Mouse (Mus musculus) kidney, postnatal 0 days (tissue): ENCODE data around the gene Esrrg. TPM values are rescaled to one million over a fixed set of nuclear protein-coding genes. Genes with fewer than 3 reads are reported as not detected.

ENCODE experiments used
- ATAC-seq: fragments of 200-750 bp; cut with Nextera tagmentation; replicated peaks from 2 replicates; pipeline ENCODE4 v1.8.0; 2017; ENCODE audit warnings: low read depth, moderate number of reproducible peaks, moderate TSS enrichment, moderate library complexity; ENCODE audit not compliant: low FRiP score
- DNase-seq: peaks from one replicate; pipeline ENCODE4 v3.0.0-alpha.2; 2016; ENCODE audit warnings: low spot score
- H3K27ac ChIP-seq: fragments of 300-500 bp; sonication (generic); 2 replicates; pipeline ENCODE4 v1.5.1; 2014; ENCODE audit warnings: mild to moderate bottlenecking
- H3K27me3 ChIP-seq: fragments of 300-500 bp; sonication (generic); 2 replicates; pipeline ENCODE4 v1.6.1; 2014; ENCODE audit warnings: low read length, mixed read lengths; ENCODE audit not compliant: insufficient read depth
- H3K36me3 ChIP-seq: fragments of 300-500 bp; sonication (generic); 2 replicates; pipeline ENCODE4 v1.6.1; 2014; ENCODE audit warnings: low read length, mixed read lengths; ENCODE audit not compliant: insufficient read depth
- H3K4me1 ChIP-seq: fragments of 300-500 bp; sonication (generic); replicated peaks from 2 replicates; pipeline ENCODE4 v1.6.1; 2014; ENCODE audit warnings: antibody characterized with exemption, low read length, mixed read lengths; ENCODE audit not compliant: insufficient read depth
- H3K4me2 ChIP-seq: fragments of 300-500 bp; sonication (generic); 2 replicates; pipeline ENCODE4 v1.6.1; 2014; ENCODE audit warnings: mild to moderate bottlenecking, low read length, moderate library complexity, mixed read lengths
- H3K4me3 ChIP-seq: fragments of 300-500 bp; sonication (generic); replicated peaks from 2 replicates; pipeline ENCODE4 v1.5.1; 2014; ENCODE audit warnings: low read depth, low read length
- H3K9ac ChIP-seq: fragments of 300-500 bp; sonication (generic); 2 replicates; pipeline ENCODE4 v1.6.1; 2014; ENCODE audit warnings: low read depth, low read length
- H3K9me3 ChIP-seq: fragments of 300-500 bp; sonication (generic); replicated peaks from 2 replicates; pipeline ENCODE4 v1.6.1; 2016; ENCODE audit warnings: low read length, inconsistent platforms, mixed read lengths
- CTCF ChIP-seq: IDR thresholded peaks from 2 replicates; pipeline ENCODE4 v1.5.1; 2016; ENCODE audit warnings: antibody characterized with exemption, low read depth, mild to moderate bottlenecking, moderate library complexity
- WGBS: fragments of 180-500 bp; shearing (Covaris S2); extraction: QIAGEN DNeasy Blood & Tissue Kit; methylation state at CpG from one replicate; pipeline ENCODE4 v1.1.7; 2014; 5-methylcytosine and 5-hydroxymethylcytosine counted together
- polyA plus RNA-seq: library from polyadenylated mRNA; unstranded; fragments of >200 nt; fragmentation: Nextera tagmentation; extraction: Ambion mirVana; gene quantifications from 2 replicates; pipeline ENCODE4 v1.2.1, GENCODE M21; 2015

Esrrg gene
- polyA plus RNA-seq, 1 experiment from 2014 or later, result 26.0 TPM

GRCm38 (mm10) chr1:187803997-187804396 lies 195.4 kb downstream of the Esrrg start:
- 20% methylated on average over 5 of the region's 5 CpGs for WGBS
- no peaks in the 10 kb centered on the region for H3K9me3 ChIP-seq

GRCm38 (mm10) chr1:187805001-187805400 lies 196.4 kb downstream of the Esrrg start:
- Histone ChIP-seq H3K27me3 (no peaks in the 10 kb centered on the region), H3K27ac (no peak overlapping the region), H3K9ac (no peak overlapping the region), H3K4me3 (no peak overlapping the region), H3K4me2 (no peak overlapping the region), H3K9me3 (no peaks in the 10 kb centered on the region), H3K4me1 (peaks cover 16% of the 10 kb centered on the region; the same call in 1 of the 2 replicates), H3K36me3 (no peaks in the 10 kb centered on the region)
- DNase-seq (no peak), ATAC-seq (no peak)
- WGBS, result 89% methylated on average over 6 of the region's 6 CpGs
- TF ChIP-seq CTCF, result no peak

More at GRCm38 (mm10) chr1:187803997-187804396, 195.4 kb downstream of the Esrrg start:
- DNase-seq (no peak), ATAC-seq (no peak)
- H3K9ac ChIP-seq, result no peak overlapping the region
- H3K4me3 ChIP-seq, result no peak overlapping the region
- peaks cover 16% of the 10 kb centered on the region; the same call in 1 of the 2 replicates for H3K4me1 ChIP-seq
- no peak overlapping the region for H3K27ac ChIP-seq
- no peaks in the 10 kb centered on the region for H3K36me3 ChIP-seq
- no peak overlapping the region for H3K4me2 ChIP-seq
- H3K27me3 ChIP-seq, result no peaks in the 10 kb centered on the region
- no peak for TF ChIP-seq CTCF

- peak overlapping the region; percentile 18 for H3K4me2 ChIP-seq
- H3K27ac ChIP-seq, result peak overlapping the region; percentile 13; the same call in 1 of the 2 replicates
- WGBS, result 41% methylated on average over 12 of the region's 12 CpGs
- H3K36me3 ChIP-seq, result no peaks in the 10 kb centered on the region
- H3K9me3 ChIP-seq, result no peaks in the 10 kb centered on the region
- no peaks in the 10 kb centered on the region for H3K27me3 ChIP-seq
- DNase-seq, result no peak
- peaks cover 16% of the 10 kb centered on the region; the same call in 1 of the 2 replicates for H3K4me1 ChIP-seq
- H3K9ac ChIP-seq, result no peak overlapping the region
- H3K4me3 ChIP-seq, result no peak overlapping the region
- TF ChIP-seq CTCF, result no peak
- no peak for ATAC-seq
These were observed 199.1 kb downstream of the Esrrg start for GRCm38 (mm10) chr1:187807477-187808390.

- 63% methylated on average over 5 of the region's 5 CpGs for WGBS
- Histone ChIP-seq H3K36me3 (no peaks in the 10 kb centered on the region), H3K27ac (no peak overlapping the region), H3K27me3 (no peaks in the 10 kb centered on the region), H3K9ac (no peak overlapping the region), H3K4me2 (no peak overlapping the region), H3K4me1 (peaks cover 14% of the 10 kb centered on the region; the same call in 1 of the 2 replicates), H3K4me3 (no peak overlapping the region), H3K9me3 (no peaks in the 10 kb centered on the region)
- no peak for TF ChIP-seq CTCF
- ATAC-seq, result peak; percentile 25; the same call in 1 of the 2 replicates
- DNase-seq, result no peak
These were observed 199.9 kb downstream of the Esrrg start for GRCm38 (mm10) chr1:187808391-187808922.

GRCm38 (mm10) chr1:187809546-187809945 lies 201.0 kb downstream of the Esrrg start:
- Histone ChIP-seq H3K9me3 (no peaks in the 10 kb centered on the region), H3K4me2 (no peak overlapping the region), H3K27me3 (no peaks in the 10 kb centered on the region), H3K36me3 (no peaks in the 10 kb centered on the region), H3K4me1 (peaks cover 12% of the 10 kb centered on the region; the same call in 1 of the 2 replicates), H3K9ac (no peak overlapping the region), H3K4me3 (no peak overlapping the region), H3K27ac (no peak overlapping the region)
- no peak for TF ChIP-seq CTCF
- no peak for ATAC-seq
- WGBS, result 75% methylated on average over 3 of the region's 3 CpGs
- DNase-seq, result no peak

- H3K4me3 ChIP-seq, result no peak overlapping the region
- H3K9ac ChIP-seq, result no peak overlapping the region
- no peak for TF ChIP-seq CTCF
- no peak overlapping the region for H3K27ac ChIP-seq
- DNase-seq (no peak), ATAC-seq (no peak)
- no peak overlapping the region for H3K4me2 ChIP-seq
- H3K4me1 ChIP-seq, result no peaks in the 10 kb centered on the region
- no peaks in the 10 kb centered on the region for H3K27me3 ChIP-seq
- no peaks in the 10 kb centered on the region for H3K9me3 ChIP-seq
- H3K36me3 ChIP-seq, result no peaks in the 10 kb centered on the region
- WGBS, result 84% methylated on average over 5 of the region's 5 CpGs
These were observed 210.8 kb downstream of the Esrrg start for GRCm38 (mm10) chr1:187819406-187819805.
